Mouse (Mus musculus) G1E-ER4 (cell line): ENCODE results near the gene Igfbp6. TPM values are rescaled to one million over a fixed set of nuclear protein-coding genes. Genes with fewer than 3 reads are reported as not detected.

Experiments
- GATA1 ChIP-seq: IDR thresholded peaks from one replicate; pipeline ENCODE4 v1.8.0; 2012; ENCODE audit warnings: low read length, inconsistent platforms
- polyA plus RNA-seq: library from polyadenylated mRNA; stranded (reverse); fragments of >175 nt; gene quantifications from 2 replicates; pipeline ENCODE4 v1.2.3, GENCODE M21; 2012

Igfbp6 gene
- polyA plus RNA-seq, 1 experiment: 0.45 TPM

DNA sequence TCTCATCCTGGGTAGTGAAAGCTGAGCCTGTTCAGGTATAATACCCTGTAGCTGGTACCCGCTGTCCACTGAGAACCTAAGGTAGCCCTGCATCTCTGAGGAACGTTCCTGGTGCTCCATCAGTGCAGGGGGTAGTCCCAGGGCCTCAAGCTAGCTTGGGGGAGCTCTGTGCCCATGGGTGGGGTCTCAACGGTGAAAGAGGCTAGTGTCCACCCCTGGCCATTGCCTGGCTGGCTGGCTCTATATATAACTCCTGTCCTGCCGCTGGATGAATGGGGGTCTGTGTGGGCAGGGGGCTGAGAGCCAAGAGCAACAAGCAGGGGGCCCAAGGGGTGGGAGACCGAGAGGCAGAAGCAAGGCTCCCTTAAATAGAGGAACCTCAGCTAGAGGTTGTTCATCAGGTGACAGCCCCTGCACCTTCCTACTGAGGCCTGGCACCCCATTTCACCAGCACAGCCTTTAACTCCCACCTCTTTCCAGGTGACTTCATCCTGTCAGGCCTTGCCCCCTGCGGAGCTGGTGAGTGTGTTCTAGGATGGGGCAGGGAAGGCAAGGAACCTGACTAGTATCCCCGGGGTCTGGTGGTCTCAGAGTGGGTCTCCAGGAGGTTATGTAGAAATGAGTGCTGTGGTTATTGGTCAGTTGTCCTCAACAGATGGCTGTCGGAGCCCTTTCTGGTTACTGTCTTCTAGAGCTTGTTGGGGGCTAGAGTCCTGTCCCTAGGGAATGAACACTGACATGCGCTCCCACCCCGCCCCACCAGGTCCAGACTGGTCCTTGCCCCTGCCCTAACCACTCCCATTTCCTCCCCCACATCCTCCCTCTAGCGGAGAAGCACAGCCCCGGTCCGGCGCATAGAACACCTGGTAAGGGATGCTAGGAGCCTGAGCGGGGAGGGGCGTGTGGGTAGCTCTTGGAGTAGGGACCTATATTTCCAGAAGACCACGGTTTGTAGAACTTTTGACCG is 38.1 kb upstream of the Igfbp6 start:
- no peak for TF ChIP-seq GATA1

DNA sequence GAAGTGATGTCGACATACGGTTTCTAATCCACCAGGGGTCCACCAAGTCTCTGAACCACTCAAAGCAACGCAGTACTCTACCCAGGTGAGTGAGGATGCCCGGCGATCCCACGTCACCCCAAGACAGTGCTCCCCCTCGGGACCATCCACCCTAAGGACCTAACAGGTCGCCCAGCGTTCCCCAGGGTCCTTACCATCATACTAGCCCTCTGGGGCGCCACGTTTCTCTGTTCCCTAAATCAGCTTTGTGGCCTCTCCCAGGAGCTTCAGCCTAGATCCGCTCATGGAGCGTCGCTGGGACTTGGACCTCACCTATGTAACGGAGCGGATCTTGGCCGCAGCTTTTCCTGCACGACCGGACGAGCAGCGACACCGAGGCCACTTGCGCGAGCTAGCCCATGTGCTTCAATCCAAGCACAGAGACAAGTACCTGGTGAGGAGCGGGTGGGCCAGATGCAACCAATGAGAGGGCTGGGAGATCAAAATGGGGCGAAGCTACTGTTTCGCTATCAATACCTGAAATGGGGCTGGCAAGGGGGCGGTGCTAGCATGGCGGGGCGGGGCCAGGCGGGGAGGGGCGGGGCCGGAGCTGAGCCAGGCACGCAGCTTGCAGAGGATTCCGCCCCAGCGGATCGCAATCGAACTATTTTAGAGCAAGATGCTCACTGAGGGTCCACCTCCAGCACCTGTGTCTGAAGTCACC is 37.3 kb upstream of the Igfbp6 start:
- TF ChIP-seq GATA1: no peak

DNA sequence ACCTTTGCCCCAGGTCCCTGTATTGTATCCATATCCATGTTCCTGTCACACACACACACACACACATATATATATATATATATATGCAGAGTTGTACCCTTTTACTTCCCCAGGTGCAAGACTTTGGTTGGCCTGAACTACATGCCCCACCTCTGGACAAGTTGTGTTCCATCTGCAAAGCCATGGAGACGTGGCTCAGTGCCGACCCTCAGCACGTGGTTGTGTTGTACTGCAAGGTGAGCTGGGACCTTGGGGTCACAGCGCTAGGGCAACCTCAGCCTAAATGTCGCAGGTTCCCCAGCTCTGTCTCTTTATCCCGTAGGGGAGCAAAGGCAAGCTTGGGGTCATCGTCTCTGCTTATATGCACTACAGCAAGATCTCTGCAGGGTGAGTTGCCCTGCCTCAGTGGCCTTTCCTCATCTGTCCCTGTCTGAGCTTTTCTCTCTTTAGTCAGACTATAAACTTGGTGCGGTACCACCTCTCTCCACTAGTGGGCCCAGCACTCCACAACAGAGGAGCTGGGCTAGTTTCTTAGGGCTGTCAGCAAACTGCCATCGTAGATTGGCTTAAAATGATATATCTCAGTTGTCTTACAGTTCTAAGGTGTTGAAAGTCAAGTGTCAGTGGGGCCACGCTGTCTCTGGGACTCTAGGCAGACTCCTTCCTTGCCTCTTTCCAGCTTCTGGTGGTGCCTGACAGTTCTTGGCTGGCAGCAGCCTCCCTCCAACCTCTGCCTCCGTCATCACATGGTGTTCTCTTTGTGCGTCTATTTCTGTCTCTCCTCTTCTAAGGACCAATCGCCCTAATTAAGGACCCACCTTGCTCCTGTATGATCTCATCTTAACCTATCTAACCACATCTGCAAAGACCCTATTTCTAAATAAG is 36.2 kb upstream of the Igfbp6 start:
- TF ChIP-seq GATA1: no peak

DNA sequence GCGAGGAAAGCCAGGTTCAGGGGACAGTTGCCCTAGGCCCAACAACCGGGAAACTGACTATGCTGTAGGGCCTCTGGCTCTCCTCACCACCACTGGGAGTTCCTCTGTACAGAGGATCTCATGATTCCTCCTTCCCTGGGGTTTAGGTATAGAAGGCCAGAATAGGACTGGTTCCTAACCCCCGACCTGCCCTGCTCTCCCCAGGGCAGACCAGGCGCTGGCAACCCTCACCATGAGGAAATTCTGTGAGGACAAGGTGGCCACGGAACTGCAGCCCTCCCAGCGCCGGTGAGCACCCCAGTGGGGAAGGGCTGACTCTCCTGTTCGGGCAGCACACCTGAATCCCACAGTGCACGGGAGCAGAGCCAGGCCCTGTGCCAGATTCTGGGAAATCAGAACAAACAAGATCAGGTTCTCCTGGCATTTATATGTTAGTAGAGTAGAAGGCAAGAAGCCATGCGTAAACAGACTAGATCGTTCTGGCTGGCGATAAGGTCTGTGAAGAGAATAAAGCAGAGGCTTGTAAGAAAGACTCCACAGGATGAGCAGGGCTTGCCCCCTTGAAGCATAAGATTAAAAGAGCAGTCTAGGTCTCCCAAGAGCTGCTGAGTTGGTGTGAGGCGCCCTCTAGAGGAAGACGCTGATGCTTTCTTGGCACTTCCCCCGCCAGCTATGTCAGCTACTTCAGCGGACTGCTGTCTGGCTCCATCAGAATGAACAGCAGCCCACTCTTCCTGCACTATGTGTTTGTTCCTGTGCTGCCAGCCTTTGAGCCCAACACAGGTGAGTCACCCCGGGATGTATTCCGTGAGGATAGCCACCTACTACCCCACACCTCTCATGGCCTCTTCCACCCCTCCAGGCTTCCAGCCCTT is 35.3 kb upstream of the Igfbp6 start:
- no peak for TF ChIP-seq GATA1

DNA sequence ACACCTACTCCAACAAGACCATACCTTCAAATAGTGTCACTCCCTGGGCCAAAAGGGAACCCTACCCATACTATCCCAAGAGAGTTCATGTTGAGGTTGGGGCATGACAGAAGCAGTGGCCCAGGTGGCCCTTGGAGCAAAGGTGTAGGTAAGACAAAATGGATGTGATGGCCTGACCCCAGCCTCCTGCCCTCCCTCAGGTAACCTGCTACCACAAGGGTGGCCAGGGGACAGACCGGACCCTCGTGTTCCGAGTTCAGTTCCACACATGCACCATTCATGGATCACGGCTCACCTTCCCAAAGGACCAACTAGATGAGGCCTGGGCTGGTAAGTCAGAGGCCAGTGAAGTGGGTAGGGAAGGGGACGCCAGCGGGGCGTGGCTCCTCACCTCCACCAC is 33.9 kb upstream of the Igfbp6 start:
- TF ChIP-seq GATA1: no peak

DNA sequence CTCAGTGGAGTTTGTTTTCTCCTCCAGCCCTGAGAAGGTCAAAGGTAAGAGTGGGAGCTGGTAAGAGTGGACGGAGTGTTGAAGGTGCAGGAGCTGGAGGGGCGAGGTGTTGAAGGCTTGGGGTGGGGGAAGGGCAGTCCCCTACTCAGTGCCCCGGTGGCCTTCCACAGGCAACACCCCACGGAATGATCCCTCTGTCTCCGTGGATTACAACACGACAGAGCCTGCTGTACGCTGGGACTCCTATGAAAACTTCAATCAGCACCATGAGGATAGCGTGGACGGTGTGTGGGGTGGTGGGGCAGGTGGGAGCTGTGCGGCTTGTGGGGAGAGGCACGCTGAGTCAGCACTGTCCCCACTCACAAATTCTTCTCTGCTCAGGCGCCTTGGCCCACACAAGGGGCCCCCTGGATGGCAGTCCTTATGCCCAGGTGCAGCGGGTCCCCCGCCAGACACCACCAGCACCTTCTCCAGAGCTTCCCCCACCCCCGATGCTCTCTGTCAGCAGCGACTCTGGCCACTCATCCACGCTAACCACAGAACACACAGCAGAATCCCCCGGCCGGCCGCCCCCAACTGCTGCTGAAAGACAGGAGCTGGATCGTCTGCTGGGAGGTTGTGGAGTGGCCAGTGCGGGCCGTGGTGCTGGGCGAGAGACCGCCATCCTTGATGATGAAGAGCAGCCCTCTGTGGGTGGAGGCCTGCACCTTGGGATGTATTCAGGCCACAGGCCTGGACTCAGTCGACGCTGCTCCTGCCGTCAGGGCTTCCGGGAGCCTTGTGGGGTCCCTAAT is 33.3 kb upstream of the Igfbp6 start:
- TF ChIP-seq GATA1: no peak

DNA sequence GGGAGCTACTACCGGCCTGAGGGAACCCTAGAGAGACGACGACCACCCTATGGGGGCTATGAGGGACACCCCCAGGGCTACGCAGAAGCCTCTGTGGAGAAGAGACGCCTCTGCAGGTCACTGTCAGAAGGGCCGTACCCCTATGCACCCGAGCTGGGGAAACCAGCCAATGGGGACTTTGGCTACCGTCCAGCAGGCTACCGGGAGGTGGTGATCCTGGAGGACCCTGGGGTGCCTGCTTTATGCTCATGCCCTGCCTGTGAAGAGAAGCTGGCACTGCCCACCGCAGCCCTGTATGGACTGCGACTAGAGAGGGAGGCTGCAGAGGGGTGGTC is 32.7 kb upstream of the Igfbp6 start:
- no peak for TF ChIP-seq GATA1

DNA sequence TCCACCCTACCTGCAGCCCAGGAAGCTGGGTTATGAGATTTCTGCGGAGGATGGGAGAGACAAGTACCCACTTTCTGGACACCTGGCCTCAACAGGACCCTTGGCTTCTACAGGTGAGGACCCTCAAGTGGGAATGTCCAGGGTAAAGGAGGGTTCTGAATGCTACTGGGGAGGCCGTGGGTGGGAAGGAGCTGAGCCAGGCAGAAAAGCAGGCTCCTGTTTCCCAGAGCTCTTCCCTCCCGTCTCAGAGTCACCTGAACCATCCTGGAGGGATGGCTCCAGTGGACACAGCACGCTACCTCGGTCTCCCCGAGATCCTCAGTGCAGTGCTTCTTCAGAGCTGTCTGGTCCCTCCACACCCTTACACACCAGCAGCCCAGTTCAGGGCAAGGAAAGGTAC is 32.0 kb upstream of the Igfbp6 start:
- TF ChIP-seq GATA1: no peak

DNA sequence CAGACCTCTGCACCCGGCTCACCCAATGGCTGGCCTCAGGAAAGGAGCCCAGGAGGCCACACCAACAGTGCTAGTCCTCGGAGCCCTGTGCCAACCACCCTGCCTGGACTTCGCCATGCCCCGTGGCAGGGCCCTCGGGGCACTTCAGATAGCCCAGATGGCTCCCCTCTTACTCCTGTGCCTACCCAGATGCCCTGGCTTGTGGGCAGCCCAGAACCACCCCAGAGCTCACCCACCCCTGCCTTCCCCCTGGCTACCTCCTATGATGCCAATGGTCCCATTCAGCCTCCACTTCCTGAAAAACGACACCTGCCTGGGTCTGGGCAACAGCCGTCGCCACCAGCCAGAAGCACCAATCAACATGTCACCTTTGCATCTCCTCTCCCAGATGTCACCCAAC is 31.3 kb upstream of the Igfbp6 start:
- no peak for TF ChIP-seq GATA1

DNA sequence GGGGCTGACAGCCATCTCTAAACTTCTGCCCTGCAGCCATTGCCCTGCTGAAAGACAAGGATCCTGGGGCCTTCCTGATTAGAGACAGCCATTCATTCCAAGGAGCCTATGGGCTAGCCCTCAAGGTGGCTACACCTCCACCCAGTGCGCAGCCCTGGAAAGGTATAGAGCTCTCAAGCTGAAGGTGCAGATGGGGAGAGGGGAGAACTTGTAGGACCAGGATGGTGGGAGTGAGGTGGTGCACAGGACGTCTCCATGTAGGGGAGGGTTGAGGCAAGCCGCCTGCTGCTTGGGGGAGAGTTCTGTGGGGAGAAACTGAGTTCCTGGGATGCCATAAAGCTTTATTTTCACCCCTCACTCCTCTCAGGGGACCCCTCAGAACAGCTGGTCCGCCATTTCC is 30.5 kb upstream of the Igfbp6 start:
- no peak for TF ChIP-seq GATA1

DNA sequence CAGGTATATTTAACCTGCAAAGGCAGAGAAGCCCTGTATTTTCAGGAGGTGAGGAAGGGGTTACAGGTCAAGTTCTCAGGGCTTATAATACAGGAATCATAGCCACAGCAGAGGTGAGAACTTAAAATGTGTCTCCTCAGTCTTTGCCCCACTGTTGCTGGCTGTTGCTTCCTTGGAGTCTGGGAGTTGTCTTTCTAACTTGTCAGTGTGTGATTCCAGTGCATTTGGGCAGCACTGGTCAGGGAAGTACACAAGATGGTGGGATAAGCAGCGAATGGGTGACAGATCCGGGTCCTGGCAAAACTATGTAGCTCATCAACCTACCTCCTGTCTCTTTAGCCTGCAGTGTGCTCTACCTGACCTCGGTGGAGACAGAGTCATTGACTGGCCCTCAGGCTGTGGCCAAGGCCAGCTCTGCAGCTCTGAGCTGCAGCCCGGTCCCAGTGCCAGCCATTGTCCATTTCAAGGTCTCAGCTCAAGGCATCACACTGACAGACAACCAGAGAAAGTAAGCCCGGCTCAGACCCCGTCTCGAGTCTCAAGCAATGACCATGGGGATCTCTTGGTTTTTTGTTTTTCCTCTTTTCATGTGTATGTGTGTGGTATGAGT is 29.4 kb upstream of the Igfbp6 start:
- no peak for TF ChIP-seq GATA1

DNA sequence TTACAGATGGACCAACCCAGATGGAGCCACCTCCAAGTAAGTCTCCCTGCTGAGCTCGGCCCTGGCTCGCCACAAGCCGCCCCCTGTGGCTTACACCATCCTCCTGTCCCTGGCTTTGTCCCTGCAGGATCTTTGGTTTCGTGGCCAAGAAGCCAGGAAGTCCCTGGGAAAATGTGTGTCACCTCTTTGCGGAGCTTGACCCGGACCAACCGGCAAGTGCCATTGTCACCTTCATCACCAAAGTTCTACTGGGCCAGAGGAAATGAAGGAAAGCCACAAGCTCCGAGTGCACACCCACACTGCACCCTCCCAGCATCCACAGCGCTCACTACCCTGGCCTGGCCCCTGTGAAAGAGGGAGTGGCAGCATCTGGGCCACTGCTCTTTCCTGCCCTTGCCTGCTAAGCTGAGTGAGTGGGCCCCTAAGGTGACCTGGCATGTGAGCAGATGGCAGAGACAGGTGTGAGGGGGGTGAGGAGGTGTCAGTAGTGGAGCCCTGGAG is 28.4 kb upstream of the Igfbp6 start:
- TF ChIP-seq GATA1: no peak

DNA sequence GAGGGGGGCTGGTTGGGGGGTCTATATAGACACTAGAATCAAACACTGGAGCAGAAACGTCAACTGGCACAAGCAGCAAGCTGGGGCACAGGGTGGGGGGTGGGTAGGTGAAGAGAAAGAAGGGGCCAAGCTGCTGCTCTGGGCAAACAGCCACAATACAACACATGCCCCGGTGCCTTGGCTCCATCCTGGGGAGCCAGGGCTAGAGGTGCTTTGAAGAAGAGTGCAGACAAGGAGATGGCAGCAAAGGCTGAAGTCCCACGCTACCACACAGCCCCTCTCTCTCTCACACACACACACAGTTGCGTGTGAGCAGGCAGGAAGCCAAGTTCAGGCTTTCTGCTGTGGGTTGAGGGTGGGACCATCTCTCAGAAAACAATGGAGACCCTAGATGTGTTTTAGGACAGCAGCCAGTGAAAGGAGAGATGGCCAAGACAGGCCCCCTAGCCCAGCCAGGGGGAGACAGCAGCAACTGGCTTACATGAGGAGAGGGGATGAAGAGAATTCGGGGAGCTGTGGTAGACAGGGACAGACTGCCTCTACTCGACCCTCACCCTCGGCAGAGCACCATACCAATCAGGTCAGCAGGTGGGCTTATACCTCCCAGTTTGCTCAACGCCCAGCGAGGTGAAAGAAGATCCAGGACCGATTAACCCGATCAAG is 27.3 kb upstream of the Igfbp6 start:
- TF ChIP-seq GATA1: no peak
